Mouse (Mus musculus) CH12.LX (cell line): Measurements from ENCODE around the gene Kcna3.

Experiments used
- CHD2 ChIP-seq: IDR thresholded peaks from 2 replicates; pipeline ENCODE4 v1.6.1; 2011; ENCODE audit warnings: low read length, improper control_type of control experiment
- CTCF ChIP-seq, 2 experiments: IDR thresholded peaks in 1 of 2; conservative IDR thresholded peaks in 1 of 2; 2 replicates each; pipeline ENCODE4 v1.5.1; 2011 to 2012; ENCODE audit warnings: low read depth in 2 of 2, low read length in 2 of 2, improper control_type of control experiment in 1 of 2, inconsistent platforms in 1 of 2, mild to moderate bottlenecking in 1 of 2, moderate library complexity in 1 of 2
- EP300 ChIP-seq: IDR thresholded peaks from 2 replicates; pipeline ENCODE4 v1.6.1; 2011; ENCODE audit warnings: low read length, improper control_type of control experiment
- MYC ChIP-seq: IDR thresholded peaks from 2 replicates; pipeline ENCODE4 v1.6.1; 2011; ENCODE audit warnings: low read depth, mild to moderate bottlenecking, improper control_type of control experiment, low read length
- POLR2A ChIP-seq: IDR thresholded peaks from 2 replicates; pipeline ENCODE4 v1.6.1; 2011; ENCODE audit warnings: low read depth, mild to moderate bottlenecking, improper control_type of control experiment, low read length
- RAD21 ChIP-seq: IDR thresholded peaks from 2 replicates; pipeline ENCODE4 v1.6.1; 2011; ENCODE audit warnings: low read depth, mild to moderate bottlenecking, low read length, improper control_type of control experiment, moderate library complexity
- RCOR1 ChIP-seq: conservative IDR thresholded peaks from 2 replicates; pipeline ENCODE4 v1.6.1; 2012; ENCODE audit warnings: low read depth, mild to moderate bottlenecking, inconsistent platforms, low read length, improper control_type of control experiment
- TCF12 ChIP-seq: IDR thresholded peaks from 2 replicates; pipeline ENCODE4 v1.6.1; 2014; ENCODE audit warnings: low read depth, mild to moderate bottlenecking, inconsistent platforms, low read length, improper control_type of control experiment
- ZKSCAN1 ChIP-seq: IDR thresholded peaks from 2 replicates; pipeline ENCODE4 v1.6.1; 2012; ENCODE audit warnings: low read depth, inconsistent platforms, low read length, improper control_type of control experiment, borderline replicate concordance

DNA sequence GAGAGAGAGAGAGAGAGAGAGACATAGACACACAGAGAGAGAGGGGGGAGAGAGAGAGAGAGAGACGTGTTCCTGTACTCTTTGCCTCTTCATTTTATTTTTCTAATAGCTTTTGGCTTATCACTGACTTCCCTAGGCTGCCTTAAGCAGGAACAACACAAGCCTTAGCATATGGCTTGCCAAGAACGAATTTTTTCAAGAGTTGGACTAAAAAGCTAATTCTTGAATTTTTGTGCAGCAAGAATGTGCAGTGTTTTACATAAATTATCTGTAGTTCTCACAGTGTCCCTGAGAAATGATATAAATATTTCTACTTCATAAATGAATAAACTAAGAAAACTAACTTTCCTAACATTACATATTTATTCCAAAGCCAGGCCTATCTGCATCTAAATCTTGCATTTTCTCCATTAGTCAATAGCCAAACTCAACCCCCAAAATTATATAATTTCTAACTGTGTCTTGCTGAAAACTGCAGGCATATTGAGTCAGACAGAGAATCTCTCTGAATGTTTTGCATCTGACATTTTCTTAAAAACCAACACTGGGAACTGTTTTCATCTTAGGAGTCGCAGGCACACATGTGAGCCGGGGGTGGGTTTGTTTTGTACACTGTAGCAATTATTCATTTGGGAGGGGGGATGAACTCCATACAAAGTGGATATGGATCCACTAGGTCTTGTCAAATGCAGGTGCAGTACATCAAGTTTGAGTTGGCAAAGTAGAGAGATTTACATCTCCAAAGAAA is 26.5 kb upstream of the Kcna3 start:
- TF ChIP-seq RCOR1 (no peak), RAD21 (no peak), TCF12 (no peak), POLR2A (no peak), MYC (no peak), ZKSCAN1 (no peak), CTCF (conservative IDR thresholded peaks at IDR 0.05 in 1 of 2, IDR thresholded peaks at IDR 0.05 in 1 of 2; ENCODE audit: low read depth in 2 of 2, low read length in 2 of 2) (no peak), EP300 (no peak), CHD2 (no peak)
